Mouse (Mus musculus): Measurements from ENCODE around the gene Ccm2.
A peak's percentile ranks its signal among the peaks of the same experiment; 100 is the strongest.

The Ccm2 gene

DNA sequence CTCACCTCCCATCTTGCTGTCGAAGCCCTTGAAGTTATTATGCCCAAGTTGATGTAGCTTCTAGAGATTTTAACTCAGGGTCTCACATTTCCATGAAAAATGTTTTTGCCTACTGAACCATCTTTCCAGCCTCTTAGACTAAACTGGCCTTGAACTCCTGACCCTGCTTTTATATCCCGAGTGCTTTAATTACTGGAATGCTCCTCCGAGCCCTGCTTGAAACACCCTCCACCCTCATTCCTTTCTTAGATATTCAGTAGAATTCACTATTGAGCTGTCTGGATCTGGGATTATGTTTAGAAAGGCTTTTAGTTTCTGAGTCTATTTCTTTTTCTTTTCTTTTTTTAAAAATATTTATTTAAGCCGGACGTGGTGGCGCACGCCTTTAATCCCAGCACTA, 32.7 kb downstream of the Ccm2 start:
- DNase-seq (ENCODE audit: low read depth in 1 of 2, low spot score in 2 of 2): no peak

DNA sequence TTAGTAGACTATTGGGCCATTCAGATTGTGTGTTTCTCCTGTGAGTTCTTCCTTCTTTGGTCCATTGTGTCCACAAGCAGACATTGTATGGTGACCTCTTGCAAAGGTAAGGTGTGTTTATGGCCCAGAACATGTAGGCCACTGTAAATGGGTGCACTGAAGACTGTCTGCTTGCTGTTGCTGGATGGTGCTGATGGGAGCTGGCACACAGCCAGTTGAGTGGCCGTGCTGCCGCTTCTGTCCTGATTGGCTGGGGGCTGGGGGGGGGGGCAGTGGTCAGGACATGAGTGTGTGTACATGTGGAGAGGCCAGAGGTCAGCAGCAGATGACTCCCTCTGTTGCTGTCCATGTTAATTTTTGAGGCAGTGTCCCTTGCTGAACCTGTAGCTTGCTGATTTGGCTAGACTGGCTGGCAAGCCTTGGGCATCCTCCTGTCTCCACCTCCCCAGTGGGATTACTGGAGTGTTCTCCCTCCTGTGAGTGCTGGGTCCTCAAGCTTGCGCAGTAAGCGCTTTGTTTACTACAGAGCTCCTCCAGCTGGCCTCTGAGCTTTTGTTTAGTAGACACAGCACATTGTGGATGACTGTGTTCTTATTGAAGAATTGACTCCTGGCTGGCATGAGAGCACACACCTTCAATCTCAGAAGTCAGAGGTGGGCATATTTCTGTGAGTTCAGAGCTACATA, 33.5 kb downstream of the Ccm2 start:
- no peak for DNase-seq (ENCODE audit: low read depth in 1 of 2, low spot score in 2 of 2)

GRCm38 (mm10) chr11:6581560-6581959, 34.9 kb downstream of the Ccm2 start:
- no peak for DNase-seq (ENCODE audit: low read depth in 1 of 2, low spot score in 2 of 2)

- no peak for DNase-seq (ENCODE audit: low read depth in 1 of 2, low spot score in 2 of 2)
These were observed 39.1 kb downstream of the Ccm2 start for GRCm38 (mm10) chr11:6585748-6586147.

DNA sequence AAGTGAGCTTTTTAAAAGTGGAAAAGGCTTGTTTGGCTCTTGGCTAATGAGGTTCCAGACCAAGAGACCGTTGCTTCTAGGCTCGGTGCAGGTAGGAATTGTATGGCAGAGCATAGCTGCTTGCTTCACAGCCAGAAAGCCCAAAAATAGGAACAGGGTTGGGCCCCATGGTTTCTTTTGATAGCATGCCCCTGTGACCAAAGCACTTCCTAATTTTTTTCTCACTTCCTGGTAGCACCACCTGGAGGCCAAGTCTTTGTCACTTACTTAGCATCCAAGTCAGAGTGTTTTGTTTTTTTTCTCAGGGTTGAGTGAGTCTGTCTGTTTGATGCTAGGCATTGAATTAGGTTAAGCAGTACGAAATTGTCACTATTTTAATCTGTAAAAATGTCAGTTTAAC, 40.0 kb downstream of the Ccm2 start:
- DNase-seq (ENCODE audit: low read depth in 1 of 2, low spot score in 2 of 2): peak in 1 of 2 experiments; percentile 45

DNA sequence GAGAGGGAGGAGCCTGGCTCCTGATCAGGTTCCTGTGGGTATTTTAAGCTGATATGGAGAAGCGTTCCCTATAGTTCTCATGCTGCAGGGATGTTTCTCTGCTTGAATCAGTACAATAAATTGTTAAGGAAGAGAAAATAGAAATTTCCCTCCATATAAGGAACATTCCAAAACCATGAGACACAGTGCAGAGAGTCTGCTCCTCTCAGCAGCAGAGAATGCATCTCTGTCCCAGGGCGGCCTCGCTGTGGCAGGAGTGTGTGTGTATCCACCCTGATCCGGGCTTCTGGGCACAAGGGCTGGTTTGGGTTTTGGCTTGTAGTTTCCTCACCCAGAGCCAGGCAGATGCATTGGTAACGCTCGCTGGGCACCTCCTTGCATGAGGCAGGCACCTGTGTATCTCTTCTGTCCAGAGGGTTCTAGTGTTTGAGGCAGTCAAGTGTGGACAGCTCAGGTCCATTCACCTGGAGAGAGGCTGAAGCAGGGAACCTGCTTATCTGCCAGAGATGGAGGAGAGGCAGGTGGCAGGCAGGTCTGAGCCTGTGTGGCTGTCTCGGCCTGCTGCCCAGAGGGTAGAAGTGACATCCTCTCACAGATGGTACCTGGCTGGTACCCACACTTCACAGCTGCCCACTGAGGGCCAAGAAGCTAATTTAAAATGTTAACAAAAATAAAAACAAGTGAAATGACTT, 40.7 kb downstream of the Ccm2 start:
- no peak for DNase-seq (ENCODE audit: low read depth in 1 of 2, low spot score in 2 of 2)

- no peak for DNase-seq (ENCODE audit: low read depth in 1 of 2, low spot score in 2 of 2)
These were observed 41.6 kb downstream of the Ccm2 start for GRCm38 (mm10) chr11:6588295-6588694.

DNA sequence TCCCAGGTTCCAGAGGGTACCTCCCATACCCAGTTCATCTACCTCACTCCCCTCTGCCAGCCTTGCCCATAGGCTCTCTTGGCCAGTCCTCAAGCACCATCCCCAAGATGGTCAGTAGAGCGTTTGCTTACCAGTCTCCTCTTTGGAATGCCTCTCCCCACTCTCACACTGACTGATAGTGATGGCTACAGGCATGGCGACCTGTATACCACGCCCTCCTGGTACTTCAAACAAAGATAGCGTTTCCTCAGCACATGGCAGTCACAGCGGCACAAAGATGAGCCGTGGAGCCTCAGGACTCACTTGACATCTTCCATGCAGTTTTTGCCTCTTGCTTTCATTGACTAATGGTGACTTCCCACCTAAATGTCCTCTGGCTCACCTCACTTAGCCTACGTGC, 43.2 kb downstream of the Ccm2 start:
- no peak for DNase-seq (ENCODE audit: low read depth in 1 of 2, low spot score in 2 of 2)

DNA sequence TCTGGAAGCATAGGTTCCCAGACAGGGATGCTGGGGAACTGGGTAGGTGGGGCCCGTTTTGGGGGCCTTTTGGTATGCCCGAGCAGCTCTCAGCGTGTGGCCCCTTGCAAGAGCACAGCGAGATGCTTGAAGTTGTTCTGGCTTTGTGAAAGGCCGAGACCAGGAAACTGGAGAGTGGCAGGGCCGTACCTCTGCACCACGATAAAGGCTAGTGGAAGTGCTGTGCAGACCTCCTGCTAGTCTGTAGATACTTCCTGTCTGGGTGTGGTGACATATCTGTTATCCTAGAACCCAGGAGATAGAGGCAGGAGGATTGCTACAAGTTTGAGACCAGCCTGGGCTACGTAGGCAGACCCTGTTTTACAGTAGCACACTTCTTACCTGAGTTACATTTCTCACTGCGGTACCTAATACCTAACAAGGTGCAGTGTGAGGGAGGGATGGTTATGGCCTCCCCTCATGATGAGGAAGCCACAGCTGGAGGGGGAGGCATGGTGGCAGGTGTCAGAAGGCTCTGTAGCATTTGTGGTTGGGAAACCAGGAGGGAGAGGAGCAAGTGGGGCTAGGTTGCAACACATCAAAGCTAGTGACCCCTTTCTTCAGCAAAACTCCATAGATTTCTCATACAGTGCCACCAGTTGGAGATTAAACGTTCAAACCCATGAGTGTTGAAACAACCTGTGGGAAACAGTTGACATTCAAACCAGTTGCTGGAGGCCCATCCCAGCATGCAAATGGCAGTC, 44.4 kb downstream of the Ccm2 start:
- DNase-seq (ENCODE audit: low read depth in 1 of 2, low spot score in 2 of 2): no peak

- no peak for DNase-seq (ENCODE audit: low read depth in 1 of 2, low spot score in 2 of 2)
These were observed 46.7 kb downstream of the Ccm2 start for GRCm38 (mm10) chr11:6593406-6593805.

DNA sequence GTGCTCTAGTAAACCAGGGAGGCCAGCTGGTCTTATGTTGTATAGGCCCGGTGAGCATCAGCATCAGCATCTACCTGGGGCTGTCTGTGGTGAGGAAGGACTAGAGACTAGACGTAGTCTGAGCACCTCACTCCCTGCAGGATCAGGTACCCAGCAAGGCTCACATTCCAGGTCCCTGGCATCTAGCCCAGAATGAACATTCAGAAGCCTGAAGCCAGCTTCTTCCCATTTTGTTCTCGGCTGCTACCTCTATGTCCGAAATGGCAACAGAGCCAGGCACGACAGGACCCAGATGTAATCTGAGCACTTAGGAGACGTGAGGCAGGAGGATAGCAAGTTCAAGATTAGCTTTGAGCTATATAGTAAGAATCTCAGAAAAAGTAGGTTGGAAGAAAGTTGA, 48.2 kb downstream of the Ccm2 start:
- DNase-seq (ENCODE audit: low read depth in 1 of 2, low spot score in 2 of 2): no peak

DNA sequence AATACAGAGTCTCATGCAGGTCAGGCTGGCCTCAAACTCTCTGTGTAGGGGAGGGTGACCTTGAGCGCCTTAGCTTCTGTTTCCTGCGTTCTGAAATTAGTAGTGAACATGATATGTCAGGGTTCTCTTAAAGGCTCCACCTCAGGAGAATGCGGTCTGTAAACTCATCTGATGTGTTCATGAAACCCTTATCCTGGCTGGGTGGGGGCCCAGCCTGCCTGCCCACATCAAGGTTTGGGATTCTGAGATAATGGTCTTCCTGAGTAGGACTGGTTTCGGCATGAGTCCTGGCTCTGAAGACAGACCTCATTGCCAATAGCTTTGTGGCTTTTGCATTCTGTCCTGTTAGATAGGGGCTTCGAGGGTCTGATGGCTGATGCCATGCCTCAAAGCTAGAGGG, 48.7 kb downstream of the Ccm2 start:
- DNase-seq (ENCODE audit: low read depth in 1 of 2, low spot score in 2 of 2): no peak

GRCm38 (mm10) chr11:6596205-6596604, 49.5 kb downstream of the Ccm2 start:
- DNase-seq (ENCODE audit: low read depth in 1 of 2, low spot score in 2 of 2): no peak

GRCm38 (mm10) chr11:6596616-6597015, 49.9 kb downstream of the Ccm2 start:
- no peak for DNase-seq (ENCODE audit: low read depth in 1 of 2, low spot score in 2 of 2)

GRCm38 (mm10) chr11:6597523-6597922, 50.8 kb downstream of the Ccm2 start:
- DNase-seq (ENCODE audit: low read depth in 1 of 2, low spot score in 2 of 2): no peak

- DNase-seq (ENCODE audit: low read depth in 1 of 2, low spot score in 2 of 2): no peak
These were observed 51.7 kb downstream of the Ccm2 start for GRCm38 (mm10) chr11:6598191-6598889.

DNA sequence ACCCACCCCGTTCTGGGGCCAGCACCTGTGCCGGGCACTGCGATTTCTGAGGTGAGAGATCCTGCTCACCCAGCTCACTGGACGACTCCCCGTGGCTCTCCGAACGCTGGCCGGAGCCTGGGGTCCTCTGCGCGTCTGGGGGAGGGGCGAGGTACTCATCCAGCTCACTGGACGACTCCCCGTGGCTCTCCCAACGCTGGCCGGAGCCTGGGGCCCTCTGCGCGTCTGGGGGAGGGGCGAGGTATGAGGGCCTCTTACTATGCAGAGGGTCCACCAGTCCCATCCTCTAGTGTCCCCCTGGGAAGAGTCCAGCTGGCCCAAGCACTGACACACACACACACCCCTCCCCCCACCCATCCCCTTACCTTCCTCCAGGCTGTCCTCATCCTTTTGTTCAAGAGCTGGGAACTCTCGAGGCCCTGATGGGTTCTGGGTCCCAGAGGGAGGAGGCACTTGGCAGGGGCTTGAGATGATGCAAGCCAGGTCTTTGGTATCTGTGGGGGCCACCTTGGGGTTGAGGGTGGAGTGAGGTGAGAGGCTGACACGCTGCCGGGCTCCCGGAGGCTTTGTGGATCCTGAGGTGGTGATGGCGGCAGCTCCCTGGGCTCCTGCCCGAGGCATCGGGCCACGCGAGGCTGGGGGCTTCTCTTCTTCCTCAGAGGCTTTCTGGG, 52.5 kb downstream of the Ccm2 start:
- DNase-seq (ENCODE audit: low read depth in 1 of 2, low spot score in 2 of 2): no peak

GRCm38 (mm10) chr11:6599831-6600230, 53.1 kb downstream of the Ccm2 start:
- DNase-seq (ENCODE audit: low read depth in 1 of 2, low spot score in 2 of 2): no peak

DNA sequence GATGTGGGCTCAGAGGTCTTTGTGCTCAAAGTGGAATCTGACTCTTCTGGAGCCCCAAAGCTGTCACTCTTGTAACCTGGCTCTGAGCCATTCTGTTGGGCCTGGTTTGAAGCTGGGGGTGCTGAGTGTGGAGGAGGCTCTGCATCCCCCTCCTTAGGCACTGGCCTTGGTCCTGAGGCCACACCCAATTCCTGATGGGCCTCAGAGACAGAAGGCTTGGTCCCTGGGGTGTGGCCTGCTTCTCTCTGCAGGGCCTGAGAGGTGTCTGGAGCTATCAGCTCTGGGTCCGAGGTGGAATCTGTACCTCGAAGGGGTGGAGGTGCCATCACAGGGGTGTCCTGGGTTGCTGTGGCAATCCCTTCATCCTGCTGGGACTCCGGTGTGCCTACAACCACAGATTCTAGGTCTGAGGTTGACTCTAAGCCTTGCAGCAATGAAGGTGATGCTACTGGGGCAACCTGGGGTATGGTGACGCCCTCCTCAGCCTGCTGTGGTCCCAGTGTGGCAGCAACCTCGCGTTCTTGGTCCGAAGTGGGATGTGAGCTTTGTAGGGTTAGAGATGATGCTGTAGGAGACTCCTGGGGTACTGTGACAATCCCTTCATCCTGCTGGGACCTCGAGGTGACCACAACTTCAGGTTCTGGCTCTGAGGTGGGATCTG, 53.7 kb downstream of the Ccm2 start:
- DNase-seq (ENCODE audit: low read depth in 1 of 2, low spot score in 2 of 2): no peak

- DNase-seq (ENCODE audit: low read depth in 1 of 2, low spot score in 2 of 2): no peak
These were observed 55.2 kb downstream of the Ccm2 start for GRCm38 (mm10) chr11:6601649-6602480.

Data from monocyte, adult 2 months (primary cell).